Mouse (Mus musculus) 3134 (cell line): Measurements from ENCODE around the gene Hck.

Experiments
- DNase-seq: peaks from one replicate; pipeline ENCODE4 v3.0.0-alpha.2; 2011; ENCODE audit warnings: low spot score; ENCODE audit not compliant: insufficient read length; ENCODE audit errors: extremely low read depth

Hck gene

GRCm38 (mm10) chr2:153108313-153109264 lies at the start of gene Hck:
Gene Hck (plus strand): TSS chr2:153108468.
- DNase-seq = no peak

DNA sequence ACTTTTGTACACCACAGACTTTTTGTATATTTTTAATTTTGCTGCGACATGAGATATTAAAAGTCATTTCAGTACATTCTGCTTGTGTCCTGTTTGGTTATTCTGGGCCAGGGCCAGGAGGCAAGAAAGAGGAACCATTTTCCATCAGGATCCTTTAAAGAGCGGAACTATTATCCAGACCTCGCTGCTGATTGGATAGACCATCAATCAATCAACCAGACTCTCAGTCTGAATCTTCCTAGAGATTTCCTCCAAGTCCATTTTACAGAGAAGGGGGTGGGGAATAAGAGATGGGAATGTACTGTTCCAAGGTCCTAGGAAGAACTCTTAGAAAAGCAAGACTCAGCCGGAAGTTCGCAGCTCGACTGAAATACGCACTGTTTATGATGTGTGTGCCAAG lies 48.1 kb upstream of the Hck start:
- no peak for DNase-seq

- no peak for DNase-seq
Observed at GRCm38 (mm10) chr2:153063394-153063793, 44.9 kb upstream of the Hck start.

GRCm38 (mm10) chr2:153064190-153064970 lies 43.9 kb upstream of the Hck start:
- no peak for DNase-seq

DNA sequence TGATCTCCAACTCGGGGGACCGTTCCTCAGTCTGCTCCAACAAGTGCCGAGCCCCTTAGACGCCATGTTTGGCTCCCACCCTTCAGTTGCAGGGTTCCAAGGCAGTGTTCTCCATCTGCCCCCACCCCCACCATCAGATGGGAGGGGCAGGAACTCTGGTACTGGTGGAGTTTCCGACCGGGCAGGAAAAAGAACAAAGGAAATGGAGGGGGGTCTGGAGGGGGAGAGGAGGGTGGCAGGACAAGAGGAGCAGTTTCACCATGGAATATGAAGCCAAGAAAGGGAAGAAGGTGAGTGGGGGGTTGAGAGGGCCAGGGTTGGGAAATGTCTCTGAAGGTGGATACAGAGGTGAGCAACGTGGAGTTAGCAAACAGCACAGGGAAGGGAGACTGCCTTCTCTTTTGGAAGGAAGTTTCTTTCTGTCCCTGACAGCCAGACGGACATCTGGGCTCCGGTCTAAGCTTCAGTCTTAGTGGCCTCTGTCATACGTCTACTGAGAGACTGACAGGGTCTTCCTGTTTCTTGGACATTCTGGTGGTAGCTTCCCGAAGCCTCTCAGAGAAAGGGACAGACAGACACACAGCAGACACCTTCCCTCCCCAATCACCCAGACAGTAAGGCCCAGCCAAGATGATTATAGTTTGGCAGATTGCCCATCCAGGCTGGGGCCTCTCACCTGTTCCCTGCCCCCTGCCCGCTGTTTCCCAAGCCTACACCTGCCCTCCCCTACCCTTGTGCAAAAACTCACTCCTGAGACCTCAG lies 42.3 kb upstream of the Hck start, which contains the start of gene Ccm2l:
Gene Ccm2l (plus strand): TSS at position 209 of the 762 bp plus-strand sequence.
- DNase-seq = no peak

DNA sequence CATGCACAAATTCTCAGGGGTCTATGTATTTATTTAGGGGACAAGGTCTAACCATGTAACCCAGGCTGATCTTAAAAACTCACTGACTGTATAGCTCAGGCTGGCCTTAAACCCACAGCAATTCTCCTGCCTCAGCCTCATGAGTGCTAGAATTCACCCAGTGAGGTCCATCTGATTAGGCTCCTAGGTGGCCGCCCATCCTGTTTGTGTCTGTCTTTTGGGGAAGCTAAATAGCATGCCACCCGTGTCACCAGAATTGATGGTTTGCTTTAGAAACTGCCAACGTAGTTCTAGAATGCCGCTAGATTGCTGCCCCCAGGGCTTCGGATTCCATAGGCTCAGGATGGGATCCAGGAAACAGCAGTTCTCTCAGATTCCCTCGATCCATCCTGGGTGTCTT lies 41.3 kb upstream of the Hck start:
- DNase-seq = no peak

- no peak for DNase-seq
Observed at GRCm38 (mm10) chr2:153070762-153071490, 37.3 kb upstream of the Hck start.

DNA sequence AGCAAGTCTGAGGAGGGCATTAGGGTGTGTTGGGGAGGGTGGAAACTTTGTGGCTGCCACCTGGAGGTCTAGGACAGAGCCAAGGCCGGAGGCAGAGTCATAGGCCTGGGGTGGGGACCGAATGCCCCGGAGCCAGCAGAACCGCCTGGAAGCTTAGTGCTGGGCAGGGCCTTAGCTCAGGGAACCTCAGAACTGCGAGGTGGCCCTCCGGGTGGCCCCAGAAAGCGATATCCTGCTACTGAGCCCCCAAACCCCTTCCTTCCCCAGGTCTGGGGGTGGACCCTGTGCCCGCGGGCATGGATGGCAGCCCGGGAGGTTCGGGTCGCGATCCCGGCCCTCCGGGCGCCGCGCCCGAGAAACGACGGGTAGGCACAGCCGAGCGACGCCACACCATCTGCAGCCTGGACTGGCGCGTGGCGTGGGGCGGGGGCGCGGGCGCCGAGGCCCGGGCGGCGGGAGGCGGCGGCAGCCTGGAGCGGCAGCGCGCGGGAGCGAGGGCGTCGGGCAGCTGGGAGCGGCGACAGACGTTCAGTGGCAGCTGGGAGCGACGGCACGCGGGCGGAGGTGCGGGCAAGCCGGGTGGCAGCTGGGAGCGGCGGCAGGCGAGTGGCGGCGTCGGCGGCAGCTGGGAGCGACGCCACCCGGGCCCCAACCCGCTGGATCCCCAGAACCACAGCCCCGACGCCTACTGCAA lies 36.6 kb upstream of the Hck start:
- no peak for DNase-seq

GRCm38 (mm10) chr2:153074651-153075050 lies 33.6 kb upstream of the Hck start:
- no peak for DNase-seq

DNA sequence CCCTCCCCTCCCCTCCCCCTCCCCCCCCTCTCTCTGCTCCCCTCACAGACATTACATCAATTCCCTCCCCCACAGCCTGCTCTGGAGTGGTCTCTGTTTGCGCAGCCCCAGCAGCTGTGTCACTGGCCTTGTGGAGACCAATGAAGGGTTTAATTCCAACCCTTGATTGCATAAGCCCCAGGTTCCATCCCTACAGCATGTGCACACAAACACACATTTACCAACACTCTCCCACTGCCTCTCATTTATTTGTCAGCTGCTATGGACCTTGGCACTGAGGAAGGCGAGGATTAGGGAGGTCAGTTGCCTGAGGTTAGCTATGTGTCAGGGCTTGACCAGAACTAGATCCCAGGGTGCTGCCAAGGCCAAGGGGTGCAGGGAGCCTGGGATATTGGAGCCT lies 32.3 kb upstream of the Hck start:
- DNase-seq = no peak

- peak; percentile 47 for DNase-seq
Observed at GRCm38 (mm10) chr2:153080841-153081523, 27.3 kb upstream of the Hck start.

- DNase-seq = no peak
Observed at GRCm38 (mm10) chr2:153081866-153082265, 26.4 kb upstream of the Hck start.

- DNase-seq = no peak
Observed at GRCm38 (mm10) chr2:153083275-153083674, 25.0 kb upstream of the Hck start.

DNA sequence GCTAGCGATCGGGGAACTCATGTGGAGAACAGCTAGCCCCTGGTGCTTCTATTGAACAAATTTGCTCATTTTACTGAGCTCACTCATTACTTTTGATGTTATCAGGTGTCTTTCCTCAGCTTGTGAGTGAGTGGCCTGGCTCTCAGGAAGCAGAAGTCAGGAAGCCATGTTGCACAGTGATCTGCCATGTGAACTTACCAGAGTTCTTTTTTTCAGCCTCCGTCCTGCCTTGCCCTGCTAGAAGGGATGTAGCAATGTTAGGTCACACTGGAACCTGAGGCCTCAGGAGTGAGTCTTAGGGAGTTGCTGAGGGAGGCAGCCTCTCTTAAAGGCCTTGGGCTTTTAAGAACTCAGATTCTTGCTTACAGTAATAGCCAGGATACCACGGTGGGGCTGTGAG lies 24.4 kb upstream of the Hck start:
- DNase-seq = no peak

- no peak for DNase-seq
Observed at GRCm38 (mm10) chr2:153084261-153084976, 23.8 kb upstream of the Hck start.

- no peak for DNase-seq
Observed at GRCm38 (mm10) chr2:153085556-153085955, 22.7 kb upstream of the Hck start.

- DNase-seq = no peak
Observed at GRCm38 (mm10) chr2:153086166-153086565, 22.1 kb upstream of the Hck start.

- no peak for DNase-seq
Observed at GRCm38 (mm10) chr2:153087091-153087490, 21.2 kb upstream of the Hck start.
